Mouse (Mus musculus): ENCODE data around the gene B430305J03Rik. TPM values are rescaled to one million over a fixed set of nuclear protein-coding genes. Genes with fewer than 3 reads are reported as not detected.

Gene B430305J03Rik
- polyA plus RNA-seq, 1 experiment from 2014 or later: not detected

GRCm38 (mm10) chr3:61364978-61365778 is 573 bp downstream of the B430305J03Rik start:
- Histone ChIP-seq H3K4me3 (peak overlapping the region; percentile 91), H3K27ac (peak overlapping the region; percentile 91), H3K27me3 (no peaks in the 10 kb centered on the region), H3K9me3 (replicated peaks) (no peaks in the 10 kb centered on the region), H3K9ac (peak overlapping the region; percentile 89), H3K4me2 (replicated peaks) (peak overlapping the region; percentile 90), H3K4me1 (peaks cover 26% of the 10 kb centered on the region), H3K36me3 (no peaks in the 10 kb centered on the region)
- ATAC-seq (ENCODE audit: low FRiP score): peak; percentile 14
- WGBS: under 1% methylated on average over 68 of the region's 68 CpGs

GRCm38 (mm10) chr3:61364661-61364977 is 1.1 kb downstream of the B430305J03Rik start:
- under 1% methylated on average over 33 of the region's 33 CpGs for WGBS
- H3K4me1 ChIP-seq: peaks cover 26% of the 10 kb centered on the region
- H3K4me2 ChIP-seq (replicated peaks): peak overlapping the region; percentile 90
- H3K4me3 ChIP-seq: peak overlapping the region; percentile 91
- H3K9ac ChIP-seq: peak overlapping the region; percentile 89
- H3K9me3 ChIP-seq (replicated peaks): no peaks in the 10 kb centered on the region
- H3K27ac ChIP-seq: peak overlapping the region; percentile 91
- H3K27me3 ChIP-seq: no peaks in the 10 kb centered on the region
- peak; percentile 60 for ATAC-seq (ENCODE audit: low FRiP score)
- H3K36me3 ChIP-seq: no peaks in the 10 kb centered on the region

GRCm38 (mm10) chr3:61363989-61364660 is 1.6 kb downstream of the B430305J03Rik start:
- H3K4me2 ChIP-seq (replicated peaks): peak overlapping the region; percentile 90
- no peaks in the 10 kb centered on the region for H3K27me3 ChIP-seq
- peaks cover 26% of the 10 kb centered on the region for H3K4me1 ChIP-seq
- ATAC-seq (ENCODE audit: low FRiP score): peak; percentile 94
- H3K9ac ChIP-seq: peak overlapping the region; percentile 89
- H3K4me3 ChIP-seq: peak overlapping the region; percentile 91
- H3K27ac ChIP-seq: peak overlapping the region; percentile 91
- H3K36me3 ChIP-seq: no peaks in the 10 kb centered on the region
- 0% methylated on average over 42 of the region's 51 CpGs for WGBS
- H3K9me3 ChIP-seq (replicated peaks): no peaks in the 10 kb centered on the region

GRCm38 (mm10) chr3:61363161-61363988 is 2.4 kb downstream of the B430305J03Rik start:
- under 1% methylated on average over 30 of the region's 30 CpGs for WGBS
- Histone ChIP-seq H3K27ac (peak overlapping the region; percentile 91), H3K4me1 (peaks cover 23% of the 10 kb centered on the region), H3K36me3 (no peaks in the 10 kb centered on the region), H3K9ac (peak overlapping the region; percentile 89), H3K27me3 (no peaks in the 10 kb centered on the region), H3K9me3 (replicated peaks) (no peaks in the 10 kb centered on the region), H3K4me3 (peak overlapping the region; percentile 91), H3K4me2 (replicated peaks) (peak overlapping the region; percentile 90)
- ATAC-seq (ENCODE audit: low FRiP score): peak; percentile 93

GRCm38 (mm10) chr3:61362821-61363160 is 3.0 kb downstream of the B430305J03Rik start:
- peak overlapping the region; percentile 61 for H3K9ac ChIP-seq
- H3K4me1 ChIP-seq: peaks cover 18% of the 10 kb centered on the region
- ATAC-seq (ENCODE audit: low FRiP score): no peak
- H3K4me2 ChIP-seq (replicated peaks): peak overlapping the region; percentile 90
- peak overlapping the region; percentile 91 for H3K4me3 ChIP-seq
- no peaks in the 10 kb centered on the region for H3K36me3 ChIP-seq
- H3K27me3 ChIP-seq: no peaks in the 10 kb centered on the region
- H3K27ac ChIP-seq: peak overlapping the region; percentile 91
- H3K9me3 ChIP-seq (replicated peaks): no peaks in the 10 kb centered on the region
- WGBS: 5% methylated on average over 9 of the region's 9 CpGs

- Histone ChIP-seq H3K9ac (no peak within 1 kb of the TSS), H3K4me1 (peaks cover 7% of the 10 kb centered on the region), H3K4me3 (no peak within 1 kb of the TSS), H3K27ac (no peak within 1 kb of the TSS), H3K27me3 (no peaks in the 10 kb centered on the region), H3K36me3 (no peaks in the 10 kb centered on the region), H3K4me2 (replicated peaks) (0 out of 2 replicates have a peak within 1 kb of the TSS, but pooled peaks have one; percentile 90), H3K9me3 (replicated peaks) (no peaks in the 10 kb centered on the region)
- no peak for ATAC-seq (ENCODE audit: low FRiP score)
- 93% methylated on average over 1 of the region's 1 CpGs for WGBS
These were observed 4.4 kb downstream of the B430305J03Rik start, which contains the start of gene Rap2b for GRCm38 (mm10) chr3:61361338-61361737. TSS of gene Rap2b (plus strand) at chr3:61361638.

GRCm38 (mm10) chr3:61358756-61359293 is 6.9 kb downstream of the B430305J03Rik start:
- peaks cover 3% of the 10 kb centered on the region; the same call in 1 of the 2 replicates for H3K4me1 ChIP-seq
- H3K9ac ChIP-seq: no peak overlapping the region
- no peaks in the 10 kb centered on the region for H3K27me3 ChIP-seq
- no peaks in the 10 kb centered on the region for H3K9me3 ChIP-seq (replicated peaks)
- ATAC-seq (ENCODE audit: low FRiP score): no peak
- no peaks in the 10 kb centered on the region for H3K36me3 ChIP-seq
- no peak overlapping the region for H3K4me2 ChIP-seq (replicated peaks)
- no peak overlapping the region for H3K27ac ChIP-seq
- 59% methylated on average over 7 of the region's 7 CpGs for WGBS
- no peak overlapping the region for H3K4me3 ChIP-seq

GRCm38 (mm10) chr3:61358107-61358506 is 7.6 kb downstream of the B430305J03Rik start:
- H3K4me3 ChIP-seq: no peak overlapping the region
- no peak overlapping the region for H3K4me2 ChIP-seq (replicated peaks)
- H3K4me1 ChIP-seq: peaks cover 3% of the 10 kb centered on the region; the same call in 1 of the 2 replicates
- H3K27me3 ChIP-seq: no peaks in the 10 kb centered on the region
- no peak for ATAC-seq (ENCODE audit: low FRiP score)
- no peak overlapping the region for H3K27ac ChIP-seq
- 64% methylated on average over 6 of the region's 6 CpGs for WGBS
- H3K36me3 ChIP-seq: no peaks in the 10 kb centered on the region
- no peak overlapping the region for H3K9ac ChIP-seq
- no peaks in the 10 kb centered on the region for H3K9me3 ChIP-seq (replicated peaks)

- Histone ChIP-seq H3K36me3 (no peaks in the 10 kb centered on the region), H3K9ac (no peak overlapping the region), H3K27me3 (no peaks in the 10 kb centered on the region), H3K27ac (no peak overlapping the region), H3K4me3 (no peak overlapping the region), H3K4me1 (no peaks in the 10 kb centered on the region), H3K4me2 (replicated peaks) (no peak overlapping the region), H3K9me3 (replicated peaks) (no peaks in the 10 kb centered on the region)
- ATAC-seq (ENCODE audit: low FRiP score): no peak
- 62% methylated on average over 1 of the region's 1 CpGs for WGBS
These were observed 10.3 kb downstream of the B430305J03Rik start for GRCm38 (mm10) chr3:61355464-61355863.

GRCm38 (mm10) chr3:61349433-61349832 is 16.3 kb downstream of the B430305J03Rik start:
- no peak overlapping the region for H3K27ac ChIP-seq
- no peak overlapping the region for H3K4me2 ChIP-seq (replicated peaks)
- H3K9me3 ChIP-seq (replicated peaks): no peaks in the 10 kb centered on the region
- no peaks in the 10 kb centered on the region for H3K4me1 ChIP-seq
- no peak overlapping the region for H3K9ac ChIP-seq
- 67% methylated on average over 1 of the region's 1 CpGs for WGBS
- ATAC-seq (ENCODE audit: low FRiP score): no peak
- no peaks in the 10 kb centered on the region for H3K27me3 ChIP-seq
- H3K36me3 ChIP-seq: no peaks in the 10 kb centered on the region
- H3K4me3 ChIP-seq: no peak overlapping the region

- no peak overlapping the region for H3K4me3 ChIP-seq
- no peak overlapping the region for H3K4me2 ChIP-seq (replicated peaks)
- H3K4me1 ChIP-seq: no peaks in the 10 kb centered on the region
- no peak overlapping the region for H3K9ac ChIP-seq
- H3K27ac ChIP-seq: no peak overlapping the region
- 79% methylated on average over 4 of the region's 4 CpGs for WGBS
- no peaks in the 10 kb centered on the region for H3K27me3 ChIP-seq
- H3K9me3 ChIP-seq (replicated peaks): no peaks in the 10 kb centered on the region
- no peak for ATAC-seq (ENCODE audit: low FRiP score)
- no peaks in the 10 kb centered on the region for H3K36me3 ChIP-seq
These were observed 17.6 kb downstream of the B430305J03Rik start for GRCm38 (mm10) chr3:61348036-61348614.
